16 mouse cellular contexts compared by ENCODE assay signal in genomic region chr12:103860976-103861375, GRCm38 (mm10). TPM values are rescaled to one million over a fixed set of nuclear protein-coding genes. Genes with fewer than 3 reads are reported as not detected.
"Had no signal": no experiment of that assay in that cellular context is flagged by ENCODE, and none has a peak within 500 bp of the region (broad histone marks: within the 10 kb centered on the region; RNA-seq: fewer than 3 reads in every experiment).

No protein-coding gene starts in this region.

- H3K27ac ChIP-seq: kidney, postnatal 0 days; limb, embryonic 13.5 days; macrophage; midbrain, embryonic 15.5 days; neural tube, embryonic 12.5 days had no signal

- H3K27me3 ChIP-seq: limb, embryonic 13.5 days; megakaryocyte, embryonic 14.5 days; midbrain, embryonic 15.5 days; neural tube, embryonic 12.5 days had no signal

- H3K9me3 ChIP-seq: limb, embryonic 13.5 days; midbrain, embryonic 15.5 days had no signal

- H3K9ac ChIP-seq: limb, embryonic 13.5 days; lung, embryonic 14.5 days; midbrain, embryonic 15.5 days; neural tube, embryonic 12.5 days had no signal

- DNase-seq: lung, embryonic 14.5 days; lung, postnatal 10 days; thymus, adult 2 months; thymus, postnatal 25 days had no signal

- H3K4me2 ChIP-seq: limb, embryonic 13.5 days; lung, embryonic 14.5 days; midbrain, embryonic 11.5 days; midbrain, embryonic 15.5 days; neural tube, embryonic 12.5 days had no signal

- ATAC-seq: midbrain, embryonic 15.5 days had no signal

- H3K36me3 ChIP-seq: limb, embryonic 13.5 days; midbrain, embryonic 15.5 days; neural tube, embryonic 12.5 days had no signal

- H3K4me1 ChIP-seq: limb, embryonic 13.5 days; megakaryocyte, embryonic 14.5 days; midbrain, embryonic 15.5 days; neural tube, embryonic 12.5 days had no signal

- H3K4me3 ChIP-seq: limb, embryonic 13.5 days; megakaryocyte, embryonic 14.5 days; midbrain, embryonic 15.5 days; neural tube, embryonic 12.5 days had no signal

RNA-seq across cellular contexts. Expression of gene Serpina1a, which starts 2.4 kb away (rescaled TPM):
- total RNA-seq: layer of hippocampus, adult 18-20 months; layer of hippocampus, postnatal 10 days; left cerebral cortex, postnatal 36 days; monocyte, adult 5-6 weeks; neutrophil, adult 5-6 weeks had no signal
- polyA plus RNA-seq: macrophage; midbrain, embryonic 11.5 days; midbrain, embryonic 15.5 days; neural tube, embryonic 12.5 days had no signal

RNA-seq across cellular contexts. Expression of gene Serpina1b, which starts 30.8 kb away (rescaled TPM):
- total RNA-seq: layer of hippocampus, adult 18-20 months; layer of hippocampus, postnatal 10 days; left cerebral cortex, postnatal 36 days; monocyte, adult 5-6 weeks; neutrophil, adult 5-6 weeks had no signal
- polyA plus RNA-seq: macrophage; midbrain, embryonic 11.5 days; midbrain, embryonic 15.5 days had no signal

RNA-seq across cellular contexts. Expression of gene Serpina1c, which starts 43.7 kb away (rescaled TPM):
- total RNA-seq: layer of hippocampus, adult 18-20 months; layer of hippocampus, postnatal 10 days; left cerebral cortex, postnatal 36 days; monocyte, adult 5-6 weeks; neutrophil, adult 5-6 weeks had no signal
- polyA plus RNA-seq: limb, embryonic 13.5 days; lung, embryonic 14.5 days; macrophage; midbrain, embryonic 11.5 days; midbrain, embryonic 15.5 days; neural tube, embryonic 12.5 days had no signal
